ENCODE assay signal across 21 mouse cellular contexts in the genomic region with DNA sequence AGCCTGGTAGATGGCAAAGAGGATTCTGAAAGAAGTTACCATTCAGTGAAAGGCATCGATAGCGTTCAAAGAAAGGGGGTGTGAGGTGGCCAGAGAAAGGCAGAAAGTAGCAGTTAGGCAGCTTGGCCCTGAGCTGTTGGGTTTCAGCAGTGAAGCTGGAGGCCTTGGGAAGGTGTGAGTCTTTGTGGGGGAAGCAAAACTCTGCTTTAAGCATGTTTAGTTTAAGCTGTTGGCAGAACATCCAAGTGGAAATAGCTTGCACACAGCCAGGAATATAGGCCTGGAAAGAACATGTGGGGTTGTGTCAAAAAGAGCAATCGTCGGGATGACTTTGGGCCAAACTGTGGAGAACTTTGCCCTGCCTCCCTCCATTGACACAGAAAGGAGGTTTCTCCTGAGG. TPM values are rescaled to one million over a fixed set of nuclear protein-coding genes. Genes with fewer than 3 reads are reported as not detected.
A peak's percentile ranks its signal among the peaks of the same experiment; 100 is the strongest.
DNase-seq lines count a peak whose midpoint lies in the region; ATAC-seq lines count a peak whose summit lies in the region.
"Had no signal": no experiment of that assay in that cellular context is flagged by ENCODE, and none has a peak within 500 bp of the region (broad histone marks: within the 10 kb centered on the region; RNA-seq: fewer than 3 reads in every experiment).

No protein-coding gene starts in this region.

- no peak for DNase-seq in frontal cortex, postnatal 10 days (ENCODE audit: low spot score in 2 of 2)
- peak; percentile 33 for DNase-seq in heart, adult 11 months
- DNase-seq in heart, adult 8-10 months (ENCODE audit: low spot score): no peak
- DNase-seq in brain, adult 2 months (ENCODE audit: low read depth, low spot score): peak; percentile 26
- DNase-seq in lung, postnatal 14 days: no peak
- DNase-seq: adrenal gland, adult 2 months; adrenal gland, adult 8-10 months; adrenal gland, postnatal 10 days; adrenal gland, postnatal 14 days; adrenal gland, postnatal 25 days; adrenal gland, postnatal 36 days; B cell, adult 2 months; cerebellum, adult 11 months; cerebellum, adult 11-12 months; cerebellum, adult 18-20 months; cerebellum, adult 2 months had no signal

- ATAC-seq in frontal cortex, adult (ENCODE audit: low TSS enrichment): peak; percentile 91
- ATAC-seq: activated CD4-positive, CD25-positive, alpha-beta regulatory T cell, adult 4 months; CD4-positive, CD25-positive, alpha-beta regulatory T cell, adult 4 months; Patski had no signal

RNA-seq across cellular contexts. Expression of a gene that starts 7.8 kb away (rescaled TPM):
- total RNA-seq in heart, adult 8-10 months (2022): under 1 TPM; 0.44 to 0.65 (median 0.52) TPM
- total RNA-seq: MEL had no signal

Comparison
In these comparisons a context has a peak if more than half of its experiments do, and no peak if none do; other contexts are left out.
1. DNase-seq: peak in heart, adult 11 months (single experiment) and brain, adult 2 months (single experiment); none in frontal cortex, postnatal 10 days (0 of 2), heart, adult 8-10 months (single experiment) and lung, postnatal 14 days (single experiment).